Mouse (Mus musculus): Measurements from ENCODE around the gene Gnpat.
"Not testable (repeated sequence)": the region's sequence is repeated elsewhere in the genome, so short reads cannot be mapped to it uniquely, and the experiment has no call there.

The Gnpat gene

GRCm38 (mm10) chr8:124862321-124863162 is at the start of gene Gnpat, which contains the start of gene 2810004N23Rik:
Gene Gnpat (plus strand): TSS chr8:124863033.
Gene 2810004N23Rik (minus strand): TSS chr8:124863120.
- DNase-seq: peak; percentile 92 to 93

DNA sequence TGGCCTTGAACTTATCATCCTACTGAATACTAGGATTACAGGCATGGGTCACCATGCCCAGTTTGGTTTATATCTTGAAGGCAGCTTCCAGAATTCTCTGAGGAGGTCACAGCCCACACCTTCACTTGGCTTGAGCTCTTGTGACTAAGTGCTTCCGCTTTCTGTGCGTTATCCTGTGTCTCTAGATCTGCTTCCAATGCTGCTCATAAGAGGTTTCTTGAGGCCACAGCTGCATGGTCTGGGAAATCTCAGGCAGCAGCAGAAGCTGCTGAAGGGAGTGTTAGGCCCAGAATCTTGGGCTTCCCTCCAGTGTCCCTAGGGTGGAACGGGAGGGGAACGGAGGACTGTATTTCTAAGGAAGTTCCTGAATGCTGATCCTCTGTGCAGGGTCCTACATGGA is 49.5 kb upstream of the Gnpat start:
- DNase-seq: no peak

DNA sequence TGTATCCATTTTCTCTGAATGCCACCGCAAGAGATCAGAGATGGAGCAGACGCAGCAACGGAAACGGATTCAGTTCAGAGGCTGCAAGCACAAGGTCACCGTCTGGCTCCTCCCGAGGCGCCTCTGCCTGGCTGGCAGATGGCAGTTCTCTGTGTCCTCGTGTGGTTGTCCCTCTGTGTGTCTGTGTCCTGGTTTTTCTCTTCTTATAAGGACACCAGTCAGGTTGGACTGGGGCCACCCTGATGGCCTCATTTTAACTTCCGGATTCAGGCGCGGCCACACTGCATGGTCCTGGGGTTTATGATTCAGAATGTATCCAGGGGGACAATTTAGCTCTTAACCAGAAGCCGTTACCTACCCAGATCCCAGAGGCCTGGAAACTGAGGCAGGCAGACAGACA is 47.0 kb upstream of the Gnpat start:
- peak; percentile 44 to 50 for DNase-seq

GRCm38 (mm10) chr8:124816866-124817265 is 46.0 kb upstream of the Gnpat start:
- no peak for DNase-seq

DNA sequence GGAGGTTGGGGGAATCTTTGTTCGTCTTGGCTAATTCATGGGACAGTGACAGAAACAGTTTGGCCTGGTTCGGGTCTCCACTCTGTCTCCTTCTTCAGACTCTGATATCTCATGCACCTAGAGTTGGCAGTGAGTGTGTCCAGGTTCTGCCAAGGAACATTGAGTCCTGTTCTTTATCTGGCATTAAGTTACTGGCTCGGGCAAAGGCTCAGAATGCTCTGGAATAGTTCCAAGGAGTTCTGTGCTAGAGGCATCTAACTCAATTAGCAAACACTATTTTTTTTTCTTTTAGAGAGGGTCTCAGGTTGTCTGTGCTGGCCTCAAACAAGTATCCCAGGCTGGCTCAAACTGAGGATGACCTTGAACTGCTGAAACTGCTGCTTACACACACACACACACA is 45.5 kb upstream of the Gnpat start:
- no peak for DNase-seq

- no peak for DNase-seq
Measured at GRCm38 (mm10) chr8:124819612-124820115, 43.2 kb upstream of the Gnpat start.

DNA sequence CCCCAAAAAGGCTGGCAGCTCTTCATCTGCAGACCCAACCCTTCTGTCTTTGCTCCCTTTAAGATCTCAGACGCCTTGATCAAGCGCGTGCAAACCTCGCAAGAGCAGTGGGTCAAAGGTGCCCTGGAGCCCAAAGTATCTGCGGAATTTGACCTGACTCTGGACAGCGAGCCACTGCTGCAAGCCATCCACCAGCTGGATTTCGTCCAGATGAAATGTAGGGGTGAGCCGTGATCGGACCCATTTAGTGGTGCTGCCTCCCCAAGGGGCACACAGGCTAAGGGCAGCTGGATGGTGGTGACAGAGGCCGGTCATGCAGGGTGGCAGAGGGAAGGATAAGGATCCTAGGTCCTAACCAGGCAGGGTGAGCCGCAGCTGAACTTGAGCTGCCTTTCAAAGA is 42.7 kb upstream of the Gnpat start:
- DNase-seq: no peak

- no peak for DNase-seq
Measured at GRCm38 (mm10) chr8:124823497-124823896, 39.3 kb upstream of the Gnpat start.

- peak; percentile 23 to 35 for DNase-seq
Measured at GRCm38 (mm10) chr8:124826658-124827057, 36.2 kb upstream of the Gnpat start.

- peak; percentile 72 to 79 for DNase-seq
Measured at GRCm38 (mm10) chr8:124827387-124827786, 35.4 kb upstream of the Gnpat start.

GRCm38 (mm10) chr8:124828561-124829240 is 34.1 kb upstream of the Gnpat start:
- peak; percentile 49 to 54 for DNase-seq

DNA sequence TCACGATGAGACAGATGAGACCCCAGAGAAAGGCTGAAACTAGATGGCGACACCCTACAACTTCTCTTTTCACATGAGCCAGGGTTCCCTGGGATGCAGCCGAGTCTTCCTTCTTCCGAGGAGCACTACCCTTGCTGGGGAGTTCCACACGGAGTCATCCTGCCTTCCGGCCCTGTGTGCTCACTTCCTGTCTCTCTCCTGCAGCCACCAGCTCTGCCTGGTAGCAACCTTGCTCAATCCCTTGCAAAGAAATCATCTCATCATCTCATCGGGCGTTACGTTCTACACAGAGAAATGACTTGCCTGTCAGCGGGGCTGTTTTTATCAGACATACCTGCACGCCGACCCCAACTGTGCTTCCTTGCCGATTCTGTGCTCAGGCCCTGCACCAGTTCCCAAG is 32.8 kb upstream of the Gnpat start:
- no peak for DNase-seq

- no peak for DNase-seq
Measured at GRCm38 (mm10) chr8:124831531-124831930, 31.3 kb upstream of the Gnpat start.

DNA sequence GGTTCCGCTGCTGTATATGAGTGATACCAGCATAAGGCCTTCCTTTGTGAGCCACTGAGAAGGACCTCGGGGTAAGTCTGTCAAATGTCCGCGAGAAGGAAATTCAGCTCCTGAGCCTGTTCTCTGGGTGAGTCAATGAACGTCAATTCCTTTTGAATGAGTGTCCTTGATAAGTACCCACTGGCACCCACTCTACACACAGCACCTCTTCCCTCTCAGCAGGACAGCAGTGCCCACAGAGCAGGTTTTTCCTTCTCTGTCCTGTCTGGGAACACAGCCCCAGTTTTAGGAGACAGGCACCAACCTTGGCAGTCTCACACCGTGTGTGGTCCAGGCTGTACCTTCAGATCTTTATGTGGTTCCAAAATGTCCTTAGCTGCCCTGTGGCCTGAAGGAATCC is 30.9 kb upstream of the Gnpat start:
- DNase-seq: no peak

DNA sequence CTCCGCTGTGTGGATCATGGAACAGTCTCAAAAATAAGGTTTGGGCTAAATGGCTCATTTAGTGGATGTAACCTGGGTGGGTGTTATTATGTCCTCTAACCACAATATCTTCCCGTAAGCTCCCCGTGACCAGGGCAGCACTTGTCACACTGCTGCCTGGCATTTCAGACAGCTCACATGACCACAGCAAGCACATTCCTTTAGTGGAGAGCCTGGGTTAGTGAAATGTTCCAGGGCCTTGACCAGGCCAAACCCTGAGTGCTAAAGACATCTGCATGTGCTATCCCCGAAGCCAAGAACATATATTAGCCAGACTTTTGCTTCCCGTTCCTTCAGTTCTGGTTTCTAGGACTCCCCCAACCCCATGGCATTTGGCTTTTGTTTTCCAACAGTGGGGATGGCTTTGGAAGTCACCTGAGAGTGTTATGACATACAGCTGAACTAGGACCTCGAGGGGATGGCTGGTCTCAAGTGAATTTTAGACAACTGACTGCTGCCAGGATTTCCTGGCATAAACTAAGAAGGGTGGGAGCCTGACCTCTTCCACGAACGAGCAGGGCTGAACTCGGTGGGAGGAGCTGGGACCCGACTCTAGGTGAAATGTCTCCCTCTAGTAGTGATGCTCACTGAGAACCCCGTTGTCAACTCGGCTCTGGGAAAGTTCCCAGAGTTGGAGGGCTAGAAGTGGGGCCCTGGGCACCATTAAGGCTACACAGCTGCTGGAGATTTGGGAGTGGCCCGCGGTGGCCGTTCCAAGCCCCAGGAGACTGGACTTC is 29.2 kb upstream of the Gnpat start:
- DNase-seq: no peak

- no peak for DNase-seq
Measured at GRCm38 (mm10) chr8:124835848-124836247, 27.0 kb upstream of the Gnpat start.

- no peak for DNase-seq
Measured at GRCm38 (mm10) chr8:124836273-124836672, 26.6 kb upstream of the Gnpat start.

GRCm38 (mm10) chr8:124836907-124837306 is 25.9 kb upstream of the Gnpat start:
- DNase-seq: no peak

GRCm38 (mm10) chr8:124837956-124838355 is 24.9 kb upstream of the Gnpat start:
- no peak for DNase-seq

- DNase-seq: no peak
Measured at GRCm38 (mm10) chr8:124839371-124839770, 23.5 kb upstream of the Gnpat start.

- DNase-seq: no peak
Measured at GRCm38 (mm10) chr8:124840900-124841299, 21.9 kb upstream of the Gnpat start.

GRCm38 (mm10) chr8:124841775-124842174 is 21.1 kb upstream of the Gnpat start:
- peak; percentile 33 to 40 for DNase-seq

GRCm38 (mm10) chr8:124842929-124843328 is 19.9 kb upstream of the Gnpat start:
- DNase-seq: not testable (repeated sequence)
